Mouse (Mus musculus): ENCODE data around the gene Hoxb5.

Gene Hoxb5

GRCm38 (mm10) chr11:96300354-96301063, 2.6 kb upstream of the Hoxb5 start:
- in situ Hi-C loops (cut with MboI, MseI) = loop anchor here (5.0 kb wide), 1 partner anchor 237 kb away; no protein-coding TSS in a partner anchor

DNA sequence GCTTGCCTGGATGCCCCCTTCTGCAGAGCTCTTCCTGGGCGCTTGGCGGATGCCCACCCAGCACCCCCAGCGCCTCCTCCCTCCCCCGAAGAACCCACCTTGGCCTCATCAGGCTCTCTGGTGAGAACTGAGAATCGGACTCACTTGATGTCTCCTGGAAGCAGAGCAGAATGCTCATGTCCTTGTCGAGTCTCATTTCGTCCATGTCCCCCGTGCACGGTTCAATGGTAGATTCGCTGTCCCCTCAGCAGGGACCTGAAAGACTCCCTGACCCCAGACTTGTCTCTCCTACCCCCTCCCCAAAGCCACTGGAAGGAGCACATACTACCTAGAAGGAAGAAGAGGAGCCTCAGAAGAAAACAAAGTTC, 2.1 kb upstream of the Hoxb5 start:
- in situ Hi-C loops (cut with MboI, MseI) = loop anchor here (5.0 kb wide), 1 partner anchor 236 kb away; no protein-coding TSS in a partner anchor

DNA sequence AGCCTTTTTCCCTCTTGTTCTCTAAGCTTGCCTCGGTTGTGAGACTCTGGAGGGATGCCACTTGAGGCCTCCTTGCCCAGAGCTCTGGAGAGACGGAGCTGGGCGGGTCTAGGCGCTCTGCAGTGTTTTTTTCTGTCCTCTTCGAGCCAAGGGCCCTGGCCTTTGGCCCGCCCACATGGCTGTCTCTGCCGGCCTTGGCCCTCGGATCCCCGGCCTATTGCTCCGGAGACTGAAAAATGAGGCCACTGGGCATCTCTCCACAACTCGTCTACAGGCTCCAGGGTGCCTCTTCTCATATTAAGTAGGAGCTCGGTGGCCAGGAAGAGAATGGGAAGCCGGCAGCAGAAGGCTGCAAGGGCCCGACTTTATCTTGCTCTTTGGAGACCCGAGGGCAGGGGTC, 1.3 kb upstream of the Hoxb5 start:
- in situ Hi-C loops (cut with MboI, MseI) = loop anchor here (5.0 kb wide), 1 partner anchor 235 kb away; no protein-coding TSS in a partner anchor

- in situ Hi-C loops (cut with MboI, MseI) = loop anchor here (5.0 kb wide), 1 partner anchor 235 kb away; no protein-coding TSS in a partner anchor
These were observed 570 bp upstream of the Hoxb5 start for GRCm38 (mm10) chr11:96302381-96303150.

DNA sequence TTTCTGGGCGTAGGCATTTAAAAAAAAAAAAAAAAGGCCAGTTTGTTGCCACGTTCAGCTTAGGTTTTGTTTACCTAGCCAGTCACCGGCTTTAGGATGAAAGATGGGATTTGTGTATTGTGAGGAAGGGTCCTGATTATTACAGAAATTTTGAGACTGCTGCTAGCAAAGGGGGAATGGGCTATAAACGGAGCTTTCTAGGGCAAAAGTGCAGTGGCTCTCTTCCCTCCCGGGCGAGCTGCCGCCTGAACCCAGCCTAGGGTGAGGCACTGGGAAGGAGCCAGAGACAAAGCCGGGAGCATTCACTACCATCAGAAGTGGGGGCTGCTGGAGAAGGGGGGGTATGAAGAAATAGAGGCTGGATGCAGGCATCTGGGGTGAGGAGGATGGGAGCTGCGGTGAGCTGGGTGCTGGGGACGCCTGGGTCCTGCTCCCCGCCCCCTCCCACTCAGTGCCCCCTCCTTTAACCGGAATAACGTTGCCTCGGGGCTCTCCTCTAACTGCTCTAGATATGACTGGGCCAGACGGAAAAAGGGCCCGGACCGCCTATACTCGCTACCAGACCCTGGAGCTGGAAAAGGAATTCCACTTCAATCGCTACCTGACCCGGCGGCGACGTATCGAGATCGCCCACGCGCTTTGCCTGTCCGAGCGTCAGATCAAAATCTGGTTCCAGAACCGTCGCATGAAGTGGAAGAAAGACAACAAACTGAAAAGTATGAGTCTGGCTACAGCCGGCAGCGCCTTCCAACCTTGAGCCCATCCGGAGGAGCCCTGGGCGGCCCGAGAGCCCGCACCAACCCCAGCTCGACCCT, 1.5 kb downstream of the Hoxb5 start:
- in situ Hi-C loops (cut with MboI, MseI) = loop anchor here (5.0 kb wide), 1 partner anchor 233 kb away; no protein-coding TSS in a partner anchor

- in situ Hi-C loops (cut with MboI, MseI) = no loop called here
These were observed 2.5 kb downstream of the Hoxb5 start for GRCm38 (mm10) chr11:96305505-96306182.

DNA sequence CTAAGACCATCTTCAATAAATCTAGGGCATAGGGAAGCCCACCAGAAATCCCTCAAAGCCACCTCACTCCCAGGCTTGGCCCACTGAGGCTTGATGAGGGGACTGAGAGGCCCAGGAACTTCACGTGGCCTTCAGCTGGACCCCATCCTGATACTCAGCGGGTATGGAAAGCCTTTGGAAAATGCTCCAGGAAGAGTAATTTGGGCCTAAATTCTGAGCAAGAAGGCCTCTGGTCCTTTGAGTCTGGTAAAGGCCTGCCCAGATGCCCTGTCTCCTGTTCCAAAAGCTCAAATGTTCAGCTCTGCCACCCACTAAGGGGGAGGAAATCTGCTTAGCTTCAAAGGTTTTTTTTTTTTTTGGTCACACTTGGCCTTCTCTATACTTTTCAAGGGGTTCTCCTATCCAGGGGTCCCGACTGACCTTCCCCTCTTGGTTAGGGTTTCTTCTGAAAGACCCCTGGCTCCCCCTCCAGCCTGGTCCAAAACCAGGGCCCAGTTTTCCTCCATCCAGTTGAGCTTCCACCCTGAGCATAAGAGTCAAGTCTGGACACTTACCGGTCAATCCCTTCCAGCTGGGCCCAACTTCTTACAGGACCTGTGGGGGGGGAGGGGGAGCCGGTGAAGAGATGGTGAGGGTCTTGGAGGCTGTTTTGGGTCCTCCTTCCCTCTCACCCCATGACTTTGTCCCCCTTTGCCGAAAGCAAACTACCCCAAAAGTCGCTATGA, 3.2 kb downstream of the Hoxb5 start:
- in situ Hi-C loops (cut with MboI, MseI) = no loop called here

GRCm38 (mm10) chr11:96306908-96307269, 3.8 kb downstream of the Hoxb5 start:
- in situ Hi-C loops (cut with MboI, MseI) = no loop called here

DNA sequence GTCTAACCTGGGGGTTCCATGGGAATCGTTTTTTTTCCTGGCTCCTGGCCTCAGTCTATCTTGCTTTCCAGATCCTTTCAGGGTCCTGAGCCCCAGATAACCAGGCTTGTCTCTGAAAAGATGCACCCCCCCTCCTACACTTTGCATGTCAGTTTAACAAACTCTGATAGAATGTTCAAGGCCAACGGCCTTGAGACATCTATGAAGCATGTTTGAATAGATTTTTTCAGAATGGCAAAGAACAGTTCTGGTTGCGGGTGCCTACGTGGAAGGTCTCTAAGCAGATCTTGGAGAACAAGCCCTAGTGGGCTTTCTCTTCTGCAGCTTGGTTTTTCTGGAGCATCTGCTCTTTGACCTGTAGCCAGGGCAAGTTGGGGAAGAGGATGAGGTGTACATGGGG, 5.6 kb downstream of the Hoxb5 start:
- in situ Hi-C loops (cut with MboI, MseI) = no loop called here

- in situ Hi-C loops (cut with MboI, MseI) = no loop called here
These were observed 6.2 kb downstream of the Hoxb5 start for GRCm38 (mm10) chr11:96309288-96309687.

GRCm38 (mm10) chr11:96310183-96310938, 7.2 kb downstream of the Hoxb5 start:
- in situ Hi-C loops (cut with MboI, MseI) = no loop called here

- in situ Hi-C loops (cut with MboI, MseI) = no loop called here
These were observed 8.0 kb downstream of the Hoxb5 start for GRCm38 (mm10) chr11:96311097-96311496.

- in situ Hi-C loops (cut with MboI, MseI) = no loop called here
These were observed 8.6 kb downstream of the Hoxb5 start for GRCm38 (mm10) chr11:96311520-96312417.

DNA sequence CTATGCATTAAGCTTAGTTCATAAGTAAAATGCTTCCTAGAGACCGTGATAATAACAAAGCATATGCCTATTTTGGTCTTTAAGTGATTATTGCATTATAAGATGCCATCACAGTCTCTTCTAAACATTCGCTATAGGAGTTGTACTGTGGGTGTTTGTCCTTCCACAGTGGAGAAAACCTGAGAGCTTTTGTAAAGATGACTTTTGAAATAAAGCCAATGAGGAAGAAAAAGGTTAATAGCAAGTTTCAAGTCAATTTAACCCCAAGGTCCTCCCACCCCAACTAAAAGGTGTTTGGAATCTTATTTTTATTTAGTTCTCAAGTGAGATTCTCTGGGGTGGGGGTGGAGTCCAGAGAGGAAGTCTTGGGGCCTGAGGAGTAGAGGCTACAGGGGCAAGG, 10.0 kb downstream of the Hoxb5 start:
- in situ Hi-C loops (cut with MboI, MseI) = no loop called here

- in situ Hi-C loops (cut with MboI, MseI) = no loop called here
These were observed 10.8 kb downstream of the Hoxb5 start for GRCm38 (mm10) chr11:96313806-96314428.

DNA sequence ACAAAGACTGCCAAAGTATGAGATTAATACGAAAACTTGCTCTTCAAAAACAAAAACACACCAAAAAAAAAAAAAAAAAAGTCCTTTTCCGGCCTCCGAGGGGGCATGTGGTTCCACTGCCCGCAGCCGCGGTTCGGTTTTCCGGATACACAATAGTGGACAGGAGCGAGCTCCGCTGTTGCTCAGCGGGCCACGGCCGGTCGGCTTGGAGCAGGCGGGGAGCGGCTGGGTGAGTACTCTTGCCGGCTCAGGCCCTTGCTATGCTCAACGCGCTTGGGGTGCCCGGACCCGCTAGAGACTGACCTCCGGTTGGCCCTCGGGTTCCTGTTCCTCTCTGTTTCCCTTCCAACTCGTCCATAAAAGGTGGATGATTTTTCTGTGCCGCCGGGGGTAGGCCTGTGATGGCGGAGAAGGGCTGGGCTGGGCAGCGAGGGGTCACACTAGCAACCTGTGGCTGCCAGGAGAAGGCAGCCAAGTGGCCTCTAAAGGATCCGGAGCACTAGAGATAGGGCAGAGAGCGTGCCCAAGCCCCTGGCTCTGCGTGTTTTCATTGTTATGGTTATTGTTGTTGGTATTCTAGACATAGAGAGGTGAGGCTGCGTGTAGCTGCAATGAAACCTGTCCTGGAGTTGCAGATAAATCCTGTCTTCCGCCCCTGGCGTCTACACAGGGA, 11.7 kb downstream of the Hoxb5 start:
- in situ Hi-C loops (cut with MboI, MseI) = no loop called here

GRCm38 (mm10) chr11:96315344-96315681, 12.2 kb downstream of the Hoxb5 start:
- in situ Hi-C loops (cut with MboI, MseI) = no loop called here

Measured in T-helper 1 cell (primary cell).